Mouse (Mus musculus) activated CD4-positive, CD25-positive, alpha-beta regulatory T cell (primary cell): Measurements from ENCODE around the gene Olfr690. TPM values are rescaled to one million over a fixed set of nuclear protein-coding genes. Genes with fewer than 3 reads are reported as not detected.

Experiments
- polyA plus RNA-seq, 2 experiments: library from polyadenylated mRNA; unstranded; fragments of 100-300 nt; shearing (Covaris generic); gene quantifications; one replicate each; pipeline ENCODE4 v1.2.1; 2017

The Olfr690 gene
- under 1 TPM in 1 of 2 experiments, not detected in 1; 0.09 TPM for polyA plus RNA-seq

DNA sequence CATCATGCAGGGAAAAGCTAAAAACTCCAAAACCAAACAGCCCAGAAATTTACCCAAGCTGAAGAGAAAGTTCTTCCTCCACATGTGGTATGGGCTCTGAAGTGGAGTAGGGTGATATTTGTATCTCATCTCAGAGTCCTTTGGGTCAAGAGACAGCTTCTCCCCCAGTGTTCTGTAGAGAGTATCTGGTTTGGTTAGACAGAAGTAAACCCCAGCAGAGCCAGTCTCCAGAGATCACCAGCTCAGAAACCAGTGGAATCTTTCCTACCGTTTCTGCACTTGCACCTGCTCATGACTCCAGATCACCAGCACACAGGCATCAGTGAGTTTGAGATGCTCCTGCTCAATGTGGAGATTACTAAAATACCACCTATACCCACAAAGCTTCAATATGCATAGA is at the start of gene Olfr690:
TSS of gene Olfr690 (minus strand) at position 101 of the 400 bp plus-strand sequence.

GRCm38 (mm10) chr7:105374866-105375265 is 41.0 kb upstream of the Olfr690 start, which contains the start of gene Gm5901:
Gene Gm5901, plus strand, starts transcription at chr7:105375038.

GRCm38 (mm10) chr7:105367930-105368329 is 34.0 kb upstream of the Olfr690 start, which contains the start of gene Olfr692:
Gene Olfr692, plus strand, starts transcription at chr7:105368230.

DNA sequence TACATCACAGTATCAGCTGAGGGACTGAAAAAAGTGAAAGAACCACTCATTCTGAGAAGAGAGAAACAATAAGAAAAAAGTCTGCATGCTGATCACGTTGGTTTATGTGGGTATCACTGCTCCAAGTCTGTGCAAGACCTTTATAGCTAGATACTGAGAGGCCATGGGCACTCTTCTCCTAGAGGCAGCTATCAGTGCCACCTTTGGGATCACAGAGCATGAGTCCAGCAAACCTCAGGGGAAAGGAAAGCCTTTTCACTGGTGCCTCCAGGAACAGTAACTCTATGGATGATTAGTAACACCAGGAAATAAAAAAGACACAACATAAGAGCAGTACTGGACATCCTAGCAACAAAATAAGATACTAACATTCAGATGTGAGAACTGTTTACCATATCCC is 8.3 kb upstream of the Olfr690 start, which contains the start of gene Olfr691:
TSS of gene Olfr691 (minus strand) at position 101 of the 400 bp plus-strand sequence.

GRCm38 (mm10) chr7:105310865-105311264 is 23.0 kb downstream of the Olfr690 start, which contains the start of gene Olfr689:
Gene Olfr689, plus strand, starts transcription at chr7:105311165.

DNA sequence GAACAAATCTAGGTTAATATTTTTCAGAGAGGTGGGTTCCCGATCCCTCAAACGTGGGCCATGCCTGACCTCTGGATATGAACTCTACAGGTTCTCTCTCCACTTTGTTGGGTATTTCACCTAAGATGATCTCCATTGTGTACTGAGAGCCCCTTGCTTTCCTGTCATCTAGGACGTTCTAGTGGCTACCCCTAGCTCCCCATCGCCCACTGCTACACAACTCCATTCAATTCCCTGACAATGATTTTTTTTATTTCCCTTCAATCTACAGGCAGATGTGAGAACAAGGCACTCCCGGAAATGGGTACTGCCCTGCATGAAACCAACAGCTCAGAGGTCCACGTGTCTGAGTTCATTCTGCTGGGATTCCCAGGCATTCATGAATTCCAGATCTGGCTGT is 46.1 kb downstream of the Olfr690 start, which contains the start of gene Olfr688:
TSS of gene Olfr688 (plus strand) at position 301 of the 400 bp plus-strand sequence.

Other genes starting within 250 kb of the Olfr690 start
- not detected for gene Olfr680-ps1, start 241.3 kb downstream of the Olfr690 start, polyA plus RNA-seq
- gene Olfr681, start 217.3 kb downstream of the Olfr690 start, polyA plus RNA-seq = under 1 TPM in 1 of 2 experiments, not detected in 1; 0.05 TPM
- gene Olfr683, start 187.1 kb downstream of the Olfr690 start, polyA plus RNA-seq = not detected
- not detected for gene Olfr684, start 170.5 kb downstream of the Olfr690 start, polyA plus RNA-seq
- not detected for gene Olfr685, start 148.1 kb downstream of the Olfr690 start, polyA plus RNA-seq
- not detected for gene Olfr686, start 126.6 kb downstream of the Olfr690 start, polyA plus RNA-seq
- not detected for gene Olfr688, start 46.0 kb downstream of the Olfr690 start, polyA plus RNA-seq
- gene Olfr689, start 22.9 kb downstream of the Olfr690 start, polyA plus RNA-seq = under 1 TPM in 1 of 2 experiments, not detected in 1; 0.02 TPM
- gene Olfr691, start 8.2 kb upstream of the Olfr690 start, polyA plus RNA-seq = not detected
- not detected for gene Olfr692, start 34.1 kb upstream of the Olfr690 start, polyA plus RNA-seq
- not detected for gene Gm5901, start 40.9 kb upstream of the Olfr690 start, polyA plus RNA-seq
- gene Fam160a2, start 66.0 kb upstream of the Olfr690 start, polyA plus RNA-seq = 10 to 100 TPM; 18.2 to 23.4 TPM
- gene Cnga4, start 70.5 kb upstream of the Olfr690 start, polyA plus RNA-seq = not detected
- not detected for gene Cckbr, start 91.6 kb upstream of the Olfr690 start, polyA plus RNA-seq
- gene Cavin3, start 148.2 kb upstream of the Olfr690 start, polyA plus RNA-seq = under 1 TPM in 1 of 2 experiments, not detected in 1; 0.31 TPM
- 10 to 100 TPM; 31.7 to 63.8 TPM for gene Smpd1, start 220.3 kb upstream of the Olfr690 start, polyA plus RNA-seq
- 1 to 10 TPM; 1.8 to 10.0 TPM for gene Apbb1, start 247.5 kb upstream of the Olfr690 start, polyA plus RNA-seq